Mouse (Mus musculus): ENCODE results near the gene Gm49337. TPM values are rescaled to one million over a fixed set of nuclear protein-coding genes. Genes with fewer than 3 reads are reported as not detected.
A peak's percentile ranks its signal among the peaks of the same experiment; 100 is the strongest.

Gm49337 gene
- total RNA-seq (2021) = 1 to 10 TPM; 1.5 to 3.6 TPM
- long read RNA-seq = 0 reads

GRCm38 (mm10) chr4:116173072-116173471 is at the start of gene Gm49337, which contains the start of gene 1700042G07Rik:
Gm49337 (plus strand) TSS chr4:116173384.
1700042G07Rik (plus strand) TSS chr4:116173372.
- no peak for DNase-seq (ENCODE audit: low spot score in 2 of 2)

- DNase-seq (ENCODE audit: low spot score in 2 of 2) = peak; percentile 72 to 78
These were observed 49.3 kb upstream of the Gm49337 start, which contains the start of the genes Rad54l and Pomgnt1 for GRCm38 (mm10) chr4:116123602-116124519. Rad54l (minus strand) TSS chr4:116123690. Pomgnt1 (plus strand) TSS chr4:116123840.

- DNase-seq (ENCODE audit: low spot score in 2 of 2) = peak in 1 of 2 experiments; percentile 26
These were observed 47.3 kb upstream of the Gm49337 start for GRCm38 (mm10) chr4:116125803-116126386.

GRCm38 (mm10) chr4:116127956-116128355 is 45.2 kb upstream of the Gm49337 start:
- DNase-seq (ENCODE audit: low spot score in 2 of 2) = no peak

GRCm38 (mm10) chr4:116133126-116133525 is 40.1 kb upstream of the Gm49337 start:
- DNase-seq (ENCODE audit: low spot score in 2 of 2) = no peak

DNA sequence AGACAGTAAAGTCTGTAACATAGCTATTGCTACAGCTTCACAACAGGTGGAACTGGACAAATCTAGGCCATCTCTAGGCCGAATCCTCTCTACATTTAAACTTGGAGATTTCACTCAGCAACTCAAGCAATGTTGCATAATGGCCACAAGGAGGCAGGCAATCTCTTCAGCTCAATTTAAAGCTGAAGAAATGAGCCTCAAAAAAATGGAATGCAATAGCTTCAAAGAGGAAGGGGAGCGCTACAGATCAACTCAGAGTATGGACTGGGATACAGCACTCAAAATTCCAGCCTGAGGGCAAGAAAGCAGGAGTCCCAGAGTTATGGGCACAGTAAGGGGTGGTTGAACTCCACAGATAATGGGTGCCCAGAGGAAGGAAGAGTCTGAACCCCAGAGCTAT is 38.2 kb upstream of the Gm49337 start:
- DNase-seq (ENCODE audit: low spot score in 2 of 2) = peak in 1 of 2 experiments; percentile 43

- no peak for DNase-seq (ENCODE audit: low spot score in 2 of 2)
These were observed 35.7 kb upstream of the Gm49337 start for GRCm38 (mm10) chr4:116137421-116137996.

DNA sequence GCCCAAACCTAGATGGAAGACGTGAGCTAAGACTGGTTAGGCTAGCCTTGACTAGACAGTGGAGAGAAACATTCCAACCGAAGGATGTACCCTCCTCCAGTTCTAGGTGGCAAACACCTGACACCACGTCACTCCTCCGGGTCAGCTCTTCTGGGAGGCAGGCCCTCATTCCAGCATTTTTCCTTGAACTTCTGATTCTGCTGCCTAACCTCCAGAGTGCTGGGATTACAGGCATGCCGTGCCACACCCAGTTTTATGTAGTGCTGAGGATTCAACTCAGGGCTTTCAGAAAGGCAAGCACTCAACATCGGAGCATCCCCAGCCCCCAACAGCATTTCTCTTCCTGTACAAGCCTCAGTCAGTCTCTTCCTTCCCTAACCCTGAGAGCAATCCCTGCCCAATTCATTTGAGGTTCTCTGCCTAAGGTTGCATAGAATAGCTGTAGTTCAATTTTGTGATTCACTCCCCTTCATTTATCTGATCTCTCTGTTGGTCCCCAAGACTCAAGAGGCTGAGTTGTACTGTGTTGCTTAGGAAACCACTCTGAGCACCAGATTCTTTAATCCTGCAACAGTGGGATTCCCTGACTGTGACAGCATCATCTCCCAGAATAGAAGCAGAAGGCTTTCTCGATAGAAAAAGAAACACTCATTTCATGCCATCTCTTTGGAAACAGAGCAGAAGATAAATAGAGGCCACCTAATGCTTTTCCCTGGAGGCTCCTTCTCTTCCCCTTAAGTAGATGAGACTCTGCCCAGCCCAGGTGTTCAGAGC is 32.2 kb upstream of the Gm49337 start:
- no peak for DNase-seq (ENCODE audit: low spot score in 2 of 2)

DNA sequence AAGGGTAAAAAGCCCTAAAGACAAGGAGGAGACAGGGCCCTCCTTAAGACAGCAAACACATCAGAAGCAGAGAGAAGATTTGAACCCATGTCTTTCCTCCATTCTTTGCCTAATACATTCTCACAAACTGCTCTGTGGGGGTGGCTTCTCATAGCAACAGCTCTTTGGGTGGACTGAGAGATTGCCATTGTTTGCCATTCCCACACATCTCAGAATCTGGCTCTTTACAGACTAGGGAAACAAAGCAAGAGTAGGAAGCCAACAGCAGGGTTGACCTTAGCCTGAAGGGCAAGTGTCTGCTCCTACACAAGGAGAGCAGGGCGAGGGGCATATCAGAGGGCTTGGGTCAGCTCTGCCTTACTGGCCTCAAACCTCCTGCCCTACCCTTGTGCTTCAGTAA is 31.4 kb upstream of the Gm49337 start:
- no peak for DNase-seq (ENCODE audit: low spot score in 2 of 2)

- DNase-seq (ENCODE audit: low spot score in 2 of 2) = no peak
These were observed 30.9 kb upstream of the Gm49337 start for GRCm38 (mm10) chr4:116142269-116142668.

DNA sequence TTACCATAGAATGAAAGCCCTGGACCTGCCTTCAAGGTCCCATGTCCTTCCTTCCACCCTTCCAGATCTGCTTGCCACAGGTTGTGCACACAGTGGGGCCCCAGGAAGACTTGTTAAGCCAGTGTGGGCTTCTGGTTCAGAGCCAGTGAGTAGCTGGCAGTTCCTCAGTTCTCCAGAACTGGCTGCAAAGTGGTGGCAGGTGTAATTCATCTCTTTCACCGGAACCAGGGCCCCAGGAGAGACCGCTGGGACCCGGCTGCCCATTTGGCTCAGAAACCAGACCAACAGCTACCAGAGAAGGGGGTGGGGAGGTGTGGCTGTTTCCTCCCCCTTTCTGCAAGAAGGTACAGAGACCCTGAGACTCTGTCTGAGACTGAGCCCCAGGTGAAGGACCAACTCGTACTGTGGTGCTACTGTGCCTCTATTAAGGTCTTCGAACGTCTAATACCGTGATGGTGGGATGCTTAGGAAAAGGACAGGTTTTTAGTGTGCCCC is 29.8 kb upstream of the Gm49337 start:
- DNase-seq (ENCODE audit: low spot score in 2 of 2) = no peak

GRCm38 (mm10) chr4:116143891-116144717 is 29.1 kb upstream of the Gm49337 start:
- DNase-seq (ENCODE audit: low spot score in 2 of 2) = peak; percentile 64 to 78

GRCm38 (mm10) chr4:116149812-116150155 is 23.4 kb upstream of the Gm49337 start:
- no peak for DNase-seq (ENCODE audit: low spot score in 2 of 2)

- peak in 1 of 2 experiments; percentile 47 for DNase-seq (ENCODE audit: low spot score in 2 of 2)
These were observed 22.9 kb upstream of the Gm49337 start for GRCm38 (mm10) chr4:116150156-116150861.

DNA sequence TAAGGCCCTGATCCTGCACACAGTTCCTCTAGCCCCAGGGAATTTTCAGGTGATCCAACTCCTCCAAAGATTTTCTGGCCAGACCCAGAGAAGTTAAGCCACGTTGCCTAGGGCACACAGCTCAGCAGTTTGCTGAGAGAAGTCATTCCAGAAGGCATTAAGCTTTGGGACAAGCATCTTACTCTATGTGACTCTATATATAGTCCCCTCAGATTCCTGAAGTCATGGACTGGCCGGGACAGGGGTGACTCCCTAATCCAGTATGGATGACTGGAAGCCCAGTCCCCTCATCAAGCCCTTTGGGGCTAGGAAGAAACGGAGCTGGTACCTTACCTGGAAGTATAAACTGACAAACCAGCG is 22.3 kb upstream of the Gm49337 start:
- no peak for DNase-seq (ENCODE audit: low spot score in 2 of 2)

DNA sequence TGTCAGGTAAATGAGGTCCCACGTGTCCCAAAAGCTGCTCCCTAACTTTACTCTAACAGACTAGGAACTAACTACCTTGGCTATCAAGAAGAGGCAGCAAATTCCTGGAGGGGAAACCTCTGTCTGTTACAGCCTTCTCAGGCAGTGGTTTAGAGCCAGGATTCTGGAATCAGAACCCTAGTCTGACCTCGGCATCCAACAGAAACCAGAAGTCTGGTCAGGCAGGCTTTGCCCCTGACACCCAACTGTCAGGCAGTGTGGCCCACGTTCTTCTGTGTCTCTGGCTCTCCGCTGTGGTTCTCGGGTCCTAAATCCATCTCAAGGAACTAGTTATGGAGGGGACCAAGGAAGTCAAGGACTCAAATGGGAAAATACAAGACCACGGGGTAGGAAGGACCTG is 21.9 kb upstream of the Gm49337 start, which contains the start of gene Lurap1:
Gene Lurap1 (minus strand): TSS at position 101 of the 400 bp plus-strand sequence.
- no peak for DNase-seq (ENCODE audit: low spot score in 2 of 2)

DNA sequence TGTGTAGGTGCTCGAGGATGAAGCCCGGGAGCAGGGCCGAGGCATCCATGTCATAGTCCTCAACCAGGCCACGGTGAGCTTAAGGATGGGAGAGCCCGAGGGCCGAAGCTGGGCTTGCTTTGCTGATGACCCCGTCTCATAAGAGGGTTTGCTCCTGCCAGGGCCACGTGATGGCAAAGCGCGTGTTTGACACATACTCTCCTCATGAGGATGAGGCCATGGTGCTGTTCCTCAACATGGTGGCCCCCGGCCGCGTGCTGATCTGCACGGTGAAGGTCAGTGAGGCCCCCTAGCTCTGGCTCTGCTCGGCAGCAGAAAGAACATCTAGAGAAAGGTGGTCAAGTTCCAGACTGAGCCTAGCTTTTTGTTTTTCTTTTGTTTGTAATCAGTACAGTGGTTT is 20.5 kb upstream of the Gm49337 start:
- DNase-seq (ENCODE audit: low spot score in 2 of 2) = no peak

GRCm38 (mm10) chr4:116157882-116158281 is 15.3 kb upstream of the Gm49337 start:
- no peak for DNase-seq (ENCODE audit: low spot score in 2 of 2)

DNA sequence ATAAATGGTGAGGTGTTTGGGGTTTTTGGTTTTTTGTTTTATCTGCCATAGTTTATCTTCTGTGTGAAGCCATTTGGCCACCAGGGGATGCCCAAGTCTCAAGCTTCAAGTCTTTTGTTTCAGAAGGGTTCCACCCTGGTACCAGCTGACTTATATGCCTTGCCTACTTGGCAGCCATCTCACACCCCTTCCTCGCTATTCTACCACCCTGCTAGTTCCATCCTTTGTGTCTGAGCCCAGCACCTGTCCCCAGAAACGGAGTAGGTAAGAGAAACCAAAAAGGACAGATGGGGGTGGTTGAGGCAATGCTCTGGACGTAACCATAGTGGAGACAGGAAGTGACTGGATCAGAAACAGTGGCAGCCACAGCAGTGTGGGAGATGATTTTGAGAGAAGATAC is 13.3 kb upstream of the Gm49337 start:
- DNase-seq (ENCODE audit: low spot score in 2 of 2) = no peak

Measured in layer of hippocampus, adult 18-20 months (tissue).